Mouse (Mus musculus): ENCODE results near the gene Gtf2b.

GRCm38 (mm10) chr3:142743973-142744898 is 20.6 kb upstream of the Gtf2b start:
- peak; percentile 71 for TF ChIP-seq CTCF (IDR thresholded peaks at IDR 0.05; ENCODE audit: borderline replicate concordance, insufficient read depth, low read depth, low read length)
- TF ChIP-seq POLR2A (IDR thresholded peaks at IDR 0.05; ENCODE audit: borderline replicate concordance, insufficient read depth, low read length): no peak
